Mouse (Mus musculus) liver, embryonic 11.5 days (tissue): Measurements from ENCODE around the gene Tnfsf12. TPM values are rescaled to one million over a fixed set of nuclear protein-coding genes. Genes with fewer than 3 reads are reported as not detected.

Source experiments
- ATAC-seq: fragments of 200-750 bp; cut with Nextera tagmentation; replicated peaks from 2 replicates; pipeline ENCODE4 v1.8.0; 2017; ENCODE audit warnings: moderate number of reproducible peaks, mild to moderate bottlenecking, moderate TSS enrichment, moderate library complexity; ENCODE audit not compliant: low FRiP score
- DNase-seq: peaks from one replicate; pipeline ENCODE4 v3.0.0-alpha.2; 2017; ENCODE audit warnings: low spot score
- H3K27ac ChIP-seq: fragments of 300-500 bp; sonication (generic); 2 replicates; pipeline ENCODE4 v1.5.1; 2014; ENCODE audit warnings: mild to moderate bottlenecking, low read depth, low read length, control low read depth
- H3K27me3 ChIP-seq: fragments of 300-500 bp; sonication (generic); replicated peaks from 2 replicates; pipeline ENCODE4 v1.6.1; 2014; ENCODE audit warnings: low read length, mixed read lengths; ENCODE audit not compliant: control insufficient read depth, insufficient read depth
- H3K36me3 ChIP-seq: fragments of 300-500 bp; sonication (generic); 2 replicates; pipeline ENCODE4 v1.6.1; 2014; ENCODE audit warnings: mild to moderate bottlenecking, low read length, moderate library complexity, mixed read lengths; ENCODE audit not compliant: control insufficient read depth, insufficient read depth
- H3K4me1 ChIP-seq: fragments of 300-500 bp; sonication (generic); replicated peaks from 2 replicates; pipeline ENCODE4 v1.6.1; 2014; ENCODE audit warnings: low read length, mixed read lengths; ENCODE audit not compliant: control insufficient read depth, insufficient read depth
- H3K4me2 ChIP-seq: fragments of 300-500 bp; sonication (generic); 2 replicates; pipeline ENCODE4 v1.6.1; 2014; ENCODE audit warnings: mild to moderate bottlenecking, control low read depth, moderate library complexity
- H3K4me3 ChIP-seq: fragments of 300-500 bp; sonication (generic); 2 replicates; pipeline ENCODE4 v1.5.1; 2014; ENCODE audit warnings: low read depth, low read length, control low read depth
- H3K9ac ChIP-seq: fragments of 300-500 bp; sonication (generic); 2 replicates; pipeline ENCODE4 v1.6.1; 2014; ENCODE audit warnings: low read depth, low read length, control low read depth
- H3K9me3 ChIP-seq: fragments of 300-500 bp; sonication (generic); 2 replicates; pipeline ENCODE4 v1.6.1; 2016; ENCODE audit warnings: low read length, inconsistent platforms, mixed read lengths; ENCODE audit not compliant: control insufficient read depth
- WGBS: fragments of 180-500 bp; shearing (Covaris S2); extraction: QIAGEN DNeasy Blood & Tissue Kit; methylation state at CpG from one replicate; pipeline ENCODE4 v1.1.7; 2014; 5-methylcytosine and 5-hydroxymethylcytosine counted together
- polyA plus RNA-seq: library from polyadenylated mRNA; unstranded; fragments of >200 nt; fragmentation: Nextera tagmentation; extraction: Ambion mirVana; gene quantifications from 2 replicates; pipeline ENCODE4 v1.2.1, GENCODE M21; 2014

The Tnfsf12 gene
- polyA plus RNA-seq, 1 experiment from 2014 or later = 6.0 TPM

GRCm38 (mm10) chr11:69698574-69698973, 2.9 kb upstream of the Tnfsf12 start:
- peaks cover 12% of the 10 kb centered on the region for H3K4me1 ChIP-seq
- no peak overlapping the region for H3K4me3 ChIP-seq
- no peak overlapping the region for H3K4me2 ChIP-seq
- no peak overlapping the region for H3K9ac ChIP-seq
- 66% methylated on average over 5 of the region's 5 CpGs for WGBS
- H3K9me3 ChIP-seq = no peaks in the 10 kb centered on the region
- H3K27me3 ChIP-seq = no peaks in the 10 kb centered on the region
- H3K36me3 ChIP-seq = no peaks in the 10 kb centered on the region
- H3K27ac ChIP-seq = no peak overlapping the region
- DNase-seq (no peak), ATAC-seq (no peak)

GRCm38 (mm10) chr11:69697396-69697795, 1.7 kb upstream of the Tnfsf12 start:
- no peak overlapping the region for H3K4me3 ChIP-seq
- DNase-seq (no peak), ATAC-seq (no peak)
- no peaks in the 10 kb centered on the region for H3K9me3 ChIP-seq
- H3K4me2 ChIP-seq = no peak overlapping the region
- H3K9ac ChIP-seq = no peak overlapping the region
- H3K27me3 ChIP-seq = no peaks in the 10 kb centered on the region
- H3K27ac ChIP-seq = no peak overlapping the region
- H3K4me1 ChIP-seq = peaks cover 16% of the 10 kb centered on the region
- no peaks in the 10 kb centered on the region for H3K36me3 ChIP-seq
- WGBS = 83% methylated on average over 3 of the region's 3 CpGs

DNA sequence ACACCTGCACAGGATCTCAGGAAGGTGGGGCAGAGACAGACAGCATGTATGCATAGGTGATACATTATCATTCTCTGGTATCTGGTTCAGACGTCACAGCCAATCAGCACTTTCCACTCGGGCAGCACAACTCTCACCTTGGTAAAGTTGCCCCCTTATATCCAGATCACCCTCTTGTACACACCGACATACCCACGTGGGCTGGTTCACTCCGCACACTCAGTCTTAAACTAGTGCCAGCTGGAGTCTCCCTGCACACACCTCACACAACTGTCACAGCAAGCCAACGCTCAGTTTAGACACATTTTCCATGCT, 646 bp downstream of the Tnfsf12 start:
- peak overlapping the region; percentile 53 for H3K4me3 ChIP-seq
- WGBS = 36% methylated on average over 6 of the region's 6 CpGs
- H3K27me3 ChIP-seq = no peaks in the 10 kb centered on the region
- peak overlapping the region; percentile 64; the same call in 1 of the 2 replicates for H3K27ac ChIP-seq
- H3K9me3 ChIP-seq = no peaks in the 10 kb centered on the region
- H3K9ac ChIP-seq = peak overlapping the region; percentile 63; the same call in 1 of the 2 replicates
- peak overlapping the region; percentile 77 for H3K4me2 ChIP-seq
- ATAC-seq (no peak), DNase-seq (no peak)
- H3K36me3 ChIP-seq = no peaks in the 10 kb centered on the region
- H3K4me1 ChIP-seq = peaks cover 17% of the 10 kb centered on the region

DNA sequence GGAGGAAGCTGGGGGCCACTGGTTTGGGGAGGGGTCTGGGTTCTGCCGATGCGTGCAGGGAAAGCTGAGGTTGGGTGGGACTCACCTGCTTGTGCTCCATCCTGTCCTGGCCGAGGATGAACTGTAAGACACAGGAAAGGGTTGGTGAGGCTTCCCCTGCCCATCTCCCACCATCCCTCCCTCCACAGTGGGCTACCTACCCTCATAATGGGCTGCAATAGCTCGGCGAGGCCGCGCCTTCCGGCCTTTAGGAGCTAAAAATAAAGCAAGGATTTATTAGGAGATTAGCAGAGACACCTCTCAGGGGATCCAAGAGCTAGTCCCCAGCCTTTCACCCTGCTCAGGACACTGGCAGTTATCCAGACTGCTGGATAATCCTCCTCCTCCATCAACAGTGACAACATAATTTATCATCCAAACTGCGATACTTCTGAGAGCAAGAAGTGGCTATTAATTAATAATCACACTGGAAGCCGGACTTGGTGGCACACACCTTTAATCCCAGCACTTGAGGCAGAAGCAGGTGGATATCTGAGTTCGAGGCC, 2.2 kb downstream of the Tnfsf12 start:
- Histone ChIP-seq H3K4me3 (no peak overlapping the region), H3K9me3 (no peaks in the 10 kb centered on the region), H3K27me3 (no peaks in the 10 kb centered on the region), H3K36me3 (no peaks in the 10 kb centered on the region), H3K9ac (no peak overlapping the region), H3K4me2 (no peak overlapping the region), H3K4me1 (peaks cover 16% of the 10 kb centered on the region), H3K27ac (no peak overlapping the region)
- 62% methylated on average over 11 of the region's 11 CpGs for WGBS
- ATAC-seq = no peak
- DNase-seq = no peak

DNA sequence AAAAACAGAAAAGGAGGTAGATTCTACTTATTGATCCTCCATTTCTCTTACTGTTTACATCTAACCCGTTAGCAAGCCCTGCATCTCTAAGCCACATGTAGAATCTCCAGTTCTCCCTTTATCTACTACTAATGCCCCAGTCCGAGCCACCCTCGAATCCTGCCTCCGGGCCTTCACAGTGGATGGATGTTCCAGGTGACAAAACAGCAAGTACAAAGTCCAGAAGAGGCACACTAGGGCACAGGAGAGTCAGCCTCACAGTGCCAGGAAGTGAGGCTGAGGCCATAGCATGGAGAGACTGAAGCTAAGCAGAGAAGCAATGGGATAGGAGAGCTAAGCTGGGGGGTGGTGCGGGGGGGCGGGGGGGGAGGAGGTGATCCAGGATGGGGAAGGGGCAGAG, 2.8 kb downstream of the Tnfsf12 start:
- no peak overlapping the region for H3K9ac ChIP-seq

DNA sequence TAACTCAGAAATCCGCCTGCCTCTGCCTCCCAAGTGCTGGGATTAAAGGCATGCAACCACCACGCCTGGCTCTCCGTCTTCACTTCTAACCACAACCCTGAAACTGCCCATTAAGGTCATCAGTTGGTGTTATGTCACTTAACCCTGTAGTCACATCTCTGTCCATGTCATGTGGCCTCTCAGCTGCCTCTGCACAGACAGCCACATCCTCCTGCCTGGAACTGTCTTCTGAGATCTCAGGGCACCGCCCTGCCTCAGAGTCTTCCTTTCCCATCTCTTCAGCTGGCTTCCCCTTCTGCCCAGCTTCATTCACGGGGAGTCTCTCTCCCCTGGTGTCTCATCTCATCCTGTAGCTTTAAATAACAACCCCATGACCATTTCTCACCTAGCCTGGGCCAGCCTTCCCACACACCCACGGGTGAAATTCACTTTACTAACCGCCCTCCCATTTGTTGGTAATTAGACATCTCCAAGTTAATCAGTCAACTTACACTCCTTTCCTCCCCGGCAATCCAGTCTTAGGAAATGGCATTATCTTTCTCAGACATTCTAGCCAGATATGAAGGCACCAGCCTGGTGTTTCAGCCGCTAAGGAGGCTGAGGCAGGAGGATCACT, 3.3 kb downstream of the Tnfsf12 start:
- Histone ChIP-seq H3K9me3 (no peaks in the 10 kb centered on the region), H3K4me2 (no peak overlapping the region), H3K4me1 (peaks cover 16% of the 10 kb centered on the region), H3K27ac (no peak overlapping the region), H3K27me3 (no peaks in the 10 kb centered on the region), H3K4me3 (no peak overlapping the region), H3K9ac (no peak overlapping the region), H3K36me3 (no peaks in the 10 kb centered on the region)
- ATAC-seq (no peak), DNase-seq (no peak)
- WGBS = 52% methylated on average over 9 of the region's 9 CpGs

More for the DNA sequence above, 2.8 kb downstream of the Tnfsf12 start:
- ATAC-seq = no peak
- peaks cover 16% of the 10 kb centered on the region for H3K4me1 ChIP-seq
- H3K27ac ChIP-seq = no peak overlapping the region
- WGBS = 59% methylated on average over 6 of the region's 6 CpGs
- no peak overlapping the region for H3K4me2 ChIP-seq
- no peaks in the 10 kb centered on the region for H3K27me3 ChIP-seq
- no peaks in the 10 kb centered on the region for H3K36me3 ChIP-seq
- no peak for DNase-seq
- no peaks in the 10 kb centered on the region for H3K9me3 ChIP-seq
- no peak overlapping the region for H3K4me3 ChIP-seq

DNA sequence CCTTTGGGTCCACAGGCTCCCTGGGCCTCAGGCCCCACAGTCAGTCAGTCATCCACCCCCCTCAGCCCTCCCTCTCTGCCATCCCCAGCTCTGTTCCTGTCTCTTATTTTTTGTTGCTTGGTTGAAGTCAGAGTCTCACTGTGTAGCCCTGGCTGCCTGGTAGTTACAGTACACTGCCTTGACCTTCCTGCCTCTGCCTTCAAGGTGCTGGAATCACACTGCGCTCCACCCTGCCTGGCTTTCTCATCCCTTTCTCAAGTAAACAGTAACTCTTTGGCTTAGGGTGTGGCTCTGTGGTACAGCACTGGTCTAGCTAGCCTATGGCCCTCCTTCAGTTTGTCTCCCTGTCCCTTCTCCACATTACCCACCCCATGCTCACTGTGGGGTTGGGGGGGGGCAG, 5.8 kb downstream of the Tnfsf12 start:
- Histone ChIP-seq H3K9ac (no peak overlapping the region), H3K27me3 (no peaks in the 10 kb centered on the region), H3K4me3 (no peak overlapping the region), H3K36me3 (no peaks in the 10 kb centered on the region), H3K9me3 (no peaks in the 10 kb centered on the region), H3K4me1 (peaks cover 12% of the 10 kb centered on the region), H3K27ac (no peak overlapping the region), H3K4me2 (no peak overlapping the region)
- 96% methylated on average over 1 of the region's 1 CpGs for WGBS
- ATAC-seq (no peak), DNase-seq (no peak)

DNA sequence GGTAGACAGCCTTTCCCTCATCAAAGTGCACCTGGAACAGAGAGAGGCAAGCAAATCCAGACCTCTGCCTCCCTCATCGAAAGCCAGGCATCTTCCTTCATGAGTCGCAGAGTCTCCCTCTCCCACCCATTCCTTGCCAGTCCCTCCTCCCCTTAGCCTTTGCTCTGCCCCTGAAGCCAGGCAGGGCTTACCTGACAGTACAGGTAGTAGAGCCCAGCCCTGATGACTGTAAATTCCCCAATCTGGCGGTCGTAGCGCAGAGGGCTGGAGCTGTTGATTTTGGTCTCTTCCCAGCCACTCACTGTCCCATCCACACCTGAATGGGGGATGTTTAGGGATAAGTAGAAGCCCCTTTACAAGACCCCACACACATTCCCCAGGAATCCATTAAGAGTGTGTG, 8.6 kb downstream of the Tnfsf12 start:
- H3K4me3 ChIP-seq = no peak overlapping the region
- ATAC-seq (no peak), DNase-seq (no peak)
- H3K27ac ChIP-seq = no peak overlapping the region
- H3K36me3 ChIP-seq = no peaks in the 10 kb centered on the region
- H3K9me3 ChIP-seq = no peaks in the 10 kb centered on the region
- no peaks in the 10 kb centered on the region for H3K27me3 ChIP-seq
- peaks cover 15% of the 10 kb centered on the region; the same call in 1 of the 2 replicates for H3K4me1 ChIP-seq
- no peak overlapping the region for H3K4me2 ChIP-seq
- 59% methylated on average over 5 of the region's 5 CpGs for WGBS
- H3K9ac ChIP-seq = peak overlapping the region; percentile 38; the same call in 1 of the 2 replicates

DNA sequence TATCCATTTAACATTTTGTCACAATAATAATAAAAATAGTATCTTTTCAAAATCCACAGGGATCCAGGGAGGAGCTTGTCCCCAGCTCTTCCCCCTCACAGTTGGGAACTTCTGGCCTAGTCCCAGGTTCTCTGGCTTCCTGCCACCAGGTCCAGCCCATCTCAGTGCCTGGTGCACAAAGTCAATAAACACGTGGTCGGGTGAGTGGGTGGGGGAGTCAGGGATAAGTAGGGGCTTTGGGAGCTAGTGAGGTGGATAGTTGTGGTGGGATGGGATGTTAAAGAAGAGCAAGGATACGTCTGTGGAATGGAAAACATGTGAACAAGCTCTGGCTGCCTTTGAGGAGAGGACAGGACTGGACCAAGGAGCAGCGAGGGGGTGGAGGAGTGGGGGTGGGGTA, 9.3 kb downstream of the Tnfsf12 start:
- 33% methylated on average over 4 of the region's 4 CpGs for WGBS
- no peak overlapping the region for H3K4me3 ChIP-seq
- ATAC-seq (no peak), DNase-seq (no peak)
- H3K4me2 ChIP-seq = no peak overlapping the region
- H3K9me3 ChIP-seq = no peaks in the 10 kb centered on the region
- no peaks in the 10 kb centered on the region for H3K36me3 ChIP-seq
- H3K9ac ChIP-seq = peak overlapping the region; percentile 38; the same call in 1 of the 2 replicates
- peaks cover 16% of the 10 kb centered on the region; the same call in 1 of the 2 replicates for H3K4me1 ChIP-seq
- H3K27me3 ChIP-seq = no peaks in the 10 kb centered on the region
- H3K27ac ChIP-seq = no peak overlapping the region
